Mouse (Mus musculus): ENCODE results near the gene Taf6.
"Not testable (repeated sequence)": the region's sequence is repeated elsewhere in the genome, so short reads cannot be mapped to it uniquely, and the experiment has no call there.

The Taf6 gene

DNA sequence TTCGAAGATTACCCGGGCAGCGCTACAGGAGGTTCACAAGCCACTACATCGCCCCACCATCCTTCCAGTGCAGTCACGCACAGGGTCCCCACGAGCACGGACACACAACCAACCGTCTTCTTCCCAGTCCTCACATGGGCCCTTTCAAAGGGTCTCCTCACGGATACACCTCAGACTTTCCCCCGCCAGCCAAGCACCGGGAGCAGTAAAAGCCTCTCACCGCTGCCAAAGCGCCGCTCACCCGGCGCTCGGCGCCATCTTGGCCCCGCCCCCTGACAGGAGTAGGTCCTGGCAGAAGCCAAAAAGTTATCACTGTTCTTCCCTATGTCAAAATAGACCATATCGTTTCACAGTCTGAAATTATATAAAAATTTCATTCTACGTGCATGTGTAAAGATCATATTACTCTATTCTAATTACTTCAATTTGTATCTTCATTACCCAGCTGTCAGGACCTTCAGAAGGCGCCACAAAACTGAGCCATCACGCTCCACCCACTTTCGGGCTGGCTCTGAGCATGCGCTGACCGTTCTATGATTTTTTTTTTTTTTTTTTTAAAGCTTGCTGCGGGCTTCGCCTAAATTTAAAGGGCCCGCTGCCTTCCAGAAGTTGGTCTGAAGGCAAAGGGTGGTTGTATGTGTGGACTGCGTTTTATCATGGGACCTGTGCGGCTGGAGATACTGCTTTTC lies at the start of gene Taf6, which contains the start of gene Cnpy4:
Gene Taf6 (minus strand): TSS at position 502 of the 689 bp plus-strand sequence.
Gene Cnpy4 (plus strand): TSS at position 536 of the 689 bp plus-strand sequence.
- DNase-seq (ENCODE audit: low spot score) = peak; percentile 80

GRCm38 (mm10) chr5:138234224-138234623 lies 47.0 kb upstream of the Taf6 start:
- no peak for DNase-seq (ENCODE audit: low spot score)

DNA sequence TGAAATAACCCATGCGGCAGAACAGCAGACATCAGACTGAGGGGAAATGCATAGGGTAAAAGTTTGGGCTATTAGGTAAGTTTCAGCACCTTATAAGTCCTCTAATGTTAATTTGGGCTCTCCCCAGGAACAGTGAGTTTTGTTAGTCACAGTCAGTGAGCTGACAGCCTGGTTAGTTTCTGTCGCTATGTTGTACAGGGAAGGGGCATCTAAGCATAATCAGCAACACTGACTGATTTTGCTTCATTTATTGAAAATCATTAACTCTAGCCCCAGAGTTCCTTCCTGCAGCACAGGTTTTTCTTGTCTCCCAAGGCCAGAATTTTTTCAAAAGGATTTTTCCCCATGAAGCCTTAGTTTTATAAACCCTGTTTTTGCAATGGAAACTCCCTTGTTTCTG lies 46.5 kb upstream of the Taf6 start:
- no peak for DNase-seq (ENCODE audit: low spot score)

DNA sequence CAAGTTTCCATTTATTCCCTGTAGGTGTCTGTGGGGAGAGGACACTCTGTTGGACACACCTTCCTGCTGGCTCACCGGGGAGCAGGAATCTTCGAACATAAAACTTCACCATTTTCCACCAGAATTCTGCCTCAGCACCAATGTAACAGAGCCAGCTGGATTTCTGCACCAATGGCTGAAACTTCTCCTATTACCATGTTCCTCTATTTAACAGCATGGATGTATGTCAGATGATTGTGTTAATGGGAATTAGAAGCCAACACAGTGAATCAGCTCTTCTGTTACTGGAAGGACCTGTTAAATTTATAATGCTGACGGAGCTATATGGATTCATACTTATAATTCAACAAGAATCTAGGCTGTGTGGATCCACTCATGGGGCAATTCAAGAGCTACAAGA lies 42.3 kb upstream of the Taf6 start:
- DNase-seq (ENCODE audit: low spot score) = no peak

GRCm38 (mm10) chr5:138228026-138228425 lies 40.8 kb upstream of the Taf6 start:
- DNase-seq (ENCODE audit: low spot score) = no peak

- no peak for DNase-seq (ENCODE audit: low spot score)
Measured at GRCm38 (mm10) chr5:138227367-138227766, 40.1 kb upstream of the Taf6 start.

DNA sequence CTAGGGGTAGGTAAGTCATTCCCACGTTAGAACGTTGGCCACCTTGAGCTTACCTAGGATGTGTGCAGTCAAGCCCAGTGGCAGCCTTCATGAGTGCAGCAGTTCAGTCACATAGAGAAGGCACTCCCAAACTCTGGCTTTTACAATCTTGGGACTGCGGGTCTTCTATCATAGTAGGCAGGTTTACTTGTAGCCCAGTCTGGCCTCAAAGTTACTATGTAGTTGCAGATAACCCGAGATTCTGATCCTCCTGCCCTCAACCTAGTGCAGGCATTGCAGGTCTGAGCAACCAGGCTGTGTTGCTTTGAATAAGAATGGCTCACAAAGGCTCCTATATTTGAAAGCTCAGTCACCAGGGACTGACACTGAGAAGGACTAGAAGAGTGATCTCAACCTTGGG lies 39.2 kb upstream of the Taf6 start:
- no peak for DNase-seq (ENCODE audit: low spot score)

- DNase-seq (ENCODE audit: low spot score) = no peak
Measured at GRCm38 (mm10) chr5:138225700-138226099, 38.4 kb upstream of the Taf6 start, which contains the start of gene Nxpe5. Gene Nxpe5, plus strand, starts transcription at chr5:138225898.

GRCm38 (mm10) chr5:138223287-138223686 lies 36.0 kb upstream of the Taf6 start:
- no peak for DNase-seq (ENCODE audit: low spot score)

GRCm38 (mm10) chr5:138222111-138222510 lies 34.9 kb upstream of the Taf6 start:
- peak; percentile 45 for DNase-seq (ENCODE audit: low spot score)

GRCm38 (mm10) chr5:138219864-138220263 lies 32.6 kb upstream of the Taf6 start:
- DNase-seq (ENCODE audit: low spot score) = no peak

- not testable (repeated sequence) for DNase-seq (ENCODE audit: low spot score)
Measured at GRCm38 (mm10) chr5:138216632-138217031, 29.4 kb upstream of the Taf6 start.

GRCm38 (mm10) chr5:138207873-138208272 lies 20.6 kb upstream of the Taf6 start:
- DNase-seq (ENCODE audit: low spot score) = no peak

- DNase-seq (ENCODE audit: low spot score) = no peak
Measured at GRCm38 (mm10) chr5:138207253-138207652, 20.0 kb upstream of the Taf6 start.

- no peak for DNase-seq (ENCODE audit: low spot score)
Measured at GRCm38 (mm10) chr5:138202086-138202485, 14.8 kb upstream of the Taf6 start.

DNA sequence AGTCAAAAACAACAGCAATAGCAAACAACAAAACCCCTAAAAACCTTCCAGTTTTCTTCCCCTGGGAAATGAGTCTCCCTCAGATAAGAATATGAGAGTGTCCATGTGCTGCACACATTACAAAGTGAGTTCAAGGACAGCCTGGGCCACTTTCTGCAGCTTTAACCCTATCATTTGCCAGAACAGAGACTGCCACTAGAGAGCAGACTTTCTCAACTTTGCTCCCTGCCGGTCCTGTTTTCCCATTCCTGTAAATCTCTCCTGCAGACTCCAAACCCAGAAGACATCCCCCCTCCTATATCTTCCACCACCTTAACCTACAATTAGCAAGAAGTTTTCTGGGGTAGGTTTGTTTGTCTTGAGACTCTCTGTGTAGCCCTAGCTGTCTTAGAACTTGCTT lies 12.3 kb upstream of the Taf6 start:
- no peak for DNase-seq (ENCODE audit: low spot score)

DNA sequence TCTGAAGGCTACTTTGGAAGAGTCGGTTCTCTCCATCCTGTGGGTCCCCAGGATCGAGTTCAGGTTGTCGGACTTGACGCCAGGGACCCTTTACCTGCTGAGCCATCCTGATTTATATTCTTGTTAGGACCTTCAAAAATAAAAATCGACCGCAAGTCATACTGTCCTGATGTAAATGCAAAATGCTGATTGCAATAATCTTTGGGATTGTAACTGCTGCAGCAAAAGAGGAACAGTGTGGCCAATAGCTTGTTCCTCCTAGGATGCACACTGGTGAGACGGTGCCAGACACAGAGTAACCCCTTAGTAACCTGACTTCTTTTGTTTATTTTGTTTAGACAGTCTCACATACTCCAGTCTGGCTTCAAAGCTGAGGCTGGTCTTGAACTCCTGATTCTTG lies 8.2 kb upstream of the Taf6 start:
- DNase-seq (ENCODE audit: low spot score) = no peak

DNA sequence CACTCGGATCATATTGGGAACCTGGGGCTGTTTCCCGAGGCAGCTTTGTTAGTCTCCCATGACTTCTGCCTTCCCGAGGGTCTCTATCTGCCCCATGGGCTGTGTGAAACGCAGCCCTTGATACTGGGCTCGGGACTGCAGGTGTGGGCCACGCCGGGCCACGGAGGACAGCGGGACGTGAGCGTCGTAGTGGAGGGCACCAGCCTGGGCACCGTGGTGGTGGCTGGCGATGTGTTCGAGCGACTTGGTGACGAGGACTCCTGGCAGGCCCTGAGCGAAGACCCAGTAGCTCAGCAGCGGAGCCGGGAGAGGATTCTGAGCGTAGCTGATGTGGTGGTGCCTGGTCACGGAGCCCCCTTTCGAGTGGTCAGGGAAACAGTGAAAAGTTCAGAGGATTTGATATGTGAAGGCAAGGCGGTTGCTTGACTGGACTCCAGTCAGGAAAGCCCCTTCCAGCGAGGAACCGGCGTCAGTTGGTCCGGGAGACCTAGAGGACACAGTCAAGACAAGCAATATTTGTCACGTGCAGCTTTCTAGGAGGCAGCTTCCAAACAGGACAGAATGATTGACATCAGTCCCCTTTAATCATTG lies 7.6 kb upstream of the Taf6 start:
- DNase-seq (ENCODE audit: low spot score) = no peak

- DNase-seq (ENCODE audit: low spot score) = peak; percentile 77
Measured at GRCm38 (mm10) chr5:138193771-138194727, 6.8 kb upstream of the Taf6 start, which contains the start of gene Mblac1. Gene Mblac1, plus strand, starts transcription at chr5:138194314.

DNA sequence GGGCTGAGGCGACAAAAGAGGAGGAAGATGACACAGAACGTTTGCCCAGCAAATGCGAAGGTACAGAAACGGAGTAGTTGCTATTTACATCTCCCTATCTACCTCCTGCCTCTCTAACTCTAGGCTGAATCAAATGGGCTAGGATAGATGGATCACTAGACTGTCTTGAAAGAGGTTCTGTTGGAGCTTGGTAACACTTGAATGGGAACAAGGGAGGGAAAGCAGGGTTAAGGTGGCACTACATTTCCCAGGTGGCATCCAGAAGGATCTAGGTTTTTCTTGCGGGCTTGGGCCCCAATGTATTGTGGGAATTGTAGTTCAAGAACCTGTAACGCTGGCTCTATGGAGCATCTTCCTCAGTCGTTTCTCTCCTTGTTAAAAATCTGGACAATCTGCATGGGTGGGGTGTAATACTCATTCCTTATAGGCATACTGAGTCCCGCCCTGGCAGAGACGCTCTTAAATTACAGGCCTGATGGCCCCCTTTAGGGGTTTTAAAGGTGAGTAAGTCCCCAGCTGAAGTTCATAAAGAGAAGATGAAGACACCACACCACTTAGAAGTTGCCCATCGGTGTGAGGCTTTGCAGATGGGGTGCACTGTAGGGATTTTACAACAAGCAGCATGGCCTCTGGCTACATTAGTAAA lies 533 bp upstream of the Taf6 start:
- DNase-seq (ENCODE audit: low spot score) = peak; percentile 78

DNA sequence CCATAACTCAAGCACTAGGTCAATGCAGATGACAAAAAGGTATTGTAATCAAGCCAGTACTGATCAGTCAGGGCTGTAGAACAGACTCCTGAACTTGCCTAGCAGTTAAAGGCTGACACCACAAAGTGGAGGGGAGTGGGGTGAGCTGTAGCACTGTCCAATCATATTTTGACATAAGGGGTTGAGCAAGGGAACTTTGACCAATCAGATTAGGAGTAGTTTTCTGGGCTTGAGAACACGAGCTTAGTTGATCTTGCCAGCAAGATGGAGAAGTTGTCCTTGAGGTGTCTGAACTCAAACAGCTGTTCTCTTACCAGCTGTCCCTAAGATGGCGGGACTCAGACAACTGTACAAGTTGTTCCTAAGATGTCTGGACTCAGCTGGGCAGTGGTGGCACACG lies 14.0 kb downstream of the Taf6 start:
- no peak for DNase-seq (ENCODE audit: low spot score)

Data from left cerebral cortex, adult 11 months (tissue).